Mouse (Mus musculus) bone marrow, adult 2 months (tissue): ENCODE results near the gene A4galt.

Source experiments
- CTCF ChIP-seq: fragments of 200-500 bp; IDR thresholded peaks from 2 replicates; pipeline ENCODE4 v1.5.1; 2011; ENCODE audit warnings: low read length, control low read depth; ENCODE audit not compliant: control insufficient read depth, insufficient read depth
- POLR2A ChIP-seq: fragments of 200-500 bp; IDR thresholded peaks from 2 replicates; pipeline ENCODE4 v1.6.1; 2011; ENCODE audit warnings: low read depth, mild to moderate bottlenecking, control low read depth, low read length, borderline replicate concordance; ENCODE audit not compliant: control insufficient read depth

GRCm38 (mm10) chr15:83281303-83281702 is 29.7 kb upstream of the A4galt start:
- TF ChIP-seq POLR2A (no peak), CTCF (no peak)
